In the genomic region with DNA sequence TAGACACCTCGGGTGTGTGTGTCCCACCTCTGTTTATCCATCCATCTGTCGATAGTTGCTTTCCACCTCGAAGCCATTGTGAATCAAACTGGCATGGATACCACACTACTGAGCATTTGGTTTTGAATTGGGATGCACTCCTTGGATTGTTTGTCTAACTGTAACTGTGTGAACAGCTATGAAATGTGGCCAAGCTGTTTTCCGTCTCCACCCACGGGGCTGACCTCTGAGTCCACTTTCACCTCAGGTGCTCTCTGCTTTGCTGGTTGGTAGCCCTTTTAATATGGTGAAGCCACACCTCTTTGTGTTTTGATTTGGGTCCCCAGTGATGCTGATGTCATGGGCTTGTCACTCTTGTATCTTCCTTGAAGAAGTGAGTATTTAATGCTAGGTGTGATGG, we compare ENCODE assay signal across 26 mouse cellular contexts. TPM values are rescaled to one million over a fixed set of nuclear protein-coding genes. Genes with fewer than 3 reads are reported as not detected.
"Had no signal": no experiment of that assay in that cellular context is flagged by ENCODE, and none has a peak within 500 bp of the region (broad histone marks: within the 10 kb centered on the region; RNA-seq: fewer than 3 reads in every experiment).

No protein-coding gene starts in this region.

- H3K4me3 ChIP-seq: limb, embryonic 12.5 days; limb, embryonic 15.5 days; liver, embryonic 13.5 days; midbrain, embryonic 12.5 days; midbrain, embryonic 15.5 days; neural tube, embryonic 12.5 days; neural tube, embryonic 15.5 days had no signal

- H3K9ac ChIP-seq: limb, embryonic 12.5 days; limb, embryonic 15.5 days; liver, embryonic 13.5 days; midbrain, embryonic 12.5 days; midbrain, embryonic 15.5 days; neural tube, embryonic 12.5 days; neural tube, embryonic 15.5 days had no signal

- H3K9me3 ChIP-seq: limb, embryonic 12.5 days; limb, embryonic 15.5 days; liver, embryonic 13.5 days; midbrain, embryonic 12.5 days; midbrain, embryonic 15.5 days; neural tube, embryonic 12.5 days; neural tube, embryonic 15.5 days had no signal

- H3K36me3 ChIP-seq: limb, embryonic 12.5 days; limb, embryonic 15.5 days; liver, embryonic 13.5 days; midbrain, embryonic 12.5 days; midbrain, embryonic 15.5 days; neural tube, embryonic 12.5 days; neural tube, embryonic 15.5 days had no signal

- DNase-seq: kidney, adult 18-20 months; kidney, adult 9 months; kidney, postnatal 14 days; kidney, postnatal 4 days; left cerebral cortex, postnatal 4 days; liver, embryonic 13.5 days; lung, adult 2 months; lung, postnatal 14 days; right cerebral cortex, adult 18-20 months; right cerebral cortex, postnatal 25 days; spleen, adult 18-20 months; thymus, postnatal 25 days had no signal

- H3K27ac ChIP-seq: limb, embryonic 12.5 days; limb, embryonic 15.5 days; liver, embryonic 13.5 days; macrophage; midbrain, embryonic 12.5 days; midbrain, embryonic 15.5 days; neural tube, embryonic 12.5 days; neural tube, embryonic 15.5 days had no signal

- ATAC-seq: midbrain, embryonic 15.5 days had no signal

- H3K4me1 ChIP-seq: liver, embryonic 13.5 days; midbrain, embryonic 15.5 days; neural tube, embryonic 12.5 days; neural tube, embryonic 15.5 days had no signal

- H3K27me3 ChIP-seq: limb, embryonic 12.5 days; limb, embryonic 15.5 days; liver, embryonic 13.5 days; midbrain, embryonic 12.5 days; midbrain, embryonic 15.5 days; neural tube, embryonic 12.5 days; neural tube, embryonic 15.5 days had no signal

- H3K4me2 ChIP-seq: limb, embryonic 12.5 days; limb, embryonic 15.5 days; liver, embryonic 13.5 days; midbrain, embryonic 12.5 days; midbrain, embryonic 15.5 days; neural tube, embryonic 12.5 days; neural tube, embryonic 15.5 days had no signal

RNA-seq across cellular contexts. Expression of gene Smad9, which starts 11.4 kb away (rescaled TPM):
- total RNA-seq: megakaryocyte, adult 5-6 weeks had no signal
- polyA plus RNA-seq: macrophage had no signal

RNA-seq across cellular contexts. Expression of gene Gm21958, which starts 52.7 kb away (rescaled TPM):
- total RNA-seq: layer of hippocampus, adult 18-20 months; layer of hippocampus, postnatal 14 days; left cerebral cortex, adult 8-10 months; left cerebral cortex, postnatal 14 days; left cerebral cortex, postnatal 4 days; megakaryocyte, adult 5-6 weeks had no signal
- polyA plus RNA-seq: kidney, embryonic 16.5 days; limb, embryonic 12.5 days; liver, embryonic 13.5 days; liver, embryonic 16.5 days; lung, adult 2 months; macrophage; midbrain, embryonic 15.5 days; neural tube, embryonic 12.5 days had no signal
